Comparison of ENCODE assay signal across 9 mouse cellular contexts in genomic region chr8:107684721-107685691, GRCm38 (mm10).
DNase-seq lines count a peak whose midpoint lies in the region; ATAC-seq and TF ChIP-seq lines count a peak whose summit lies in the region.
"Had no signal": no experiment of that assay in that cellular context is flagged by ENCODE, and none has a peak within 500 bp of the region (broad histone marks: within the 10 kb centered on the region; RNA-seq: fewer than 3 reads in every experiment).

No protein-coding gene starts in this region.

- DNase-seq in CD4-positive, CD25-positive, alpha-beta regulatory T cell, adult 2 months (ENCODE audit: low read depth, low spot score) = peak; percentile 27
- peak; percentile 89 for DNase-seq in midbrain, embryonic 11.5 days (ENCODE audit: low spot score, missing footprints)
- peak; percentile 18 for DNase-seq in kidney, postnatal 0 days (ENCODE audit: low spot score)
- peak; percentile 45 for DNase-seq in lung, postnatal 0 days (ENCODE audit: low spot score)
- no peak for DNase-seq in adipocyte (ENCODE audit: low spot score)

- TF ChIP-seq CTCF in kidney, postnatal 0 days (IDR thresholded peaks at IDR 0.05; ENCODE audit: low read depth) = peak; percentile 47
- peak; percentile 69 for TF ChIP-seq CTCF in lung, postnatal 0 days (IDR thresholded peaks at IDR 0.05)

- H3K4me2 ChIP-seq in midbrain, embryonic 11.5 days = no peak overlapping the region
- no peak overlapping the region for H3K4me2 ChIP-seq in midbrain, embryonic 15.5 days
- peak overlapping the region; percentile 35 for H3K4me2 ChIP-seq in embryonic facial prominence, embryonic 12.5 days (replicated peaks)
- H3K4me2 ChIP-seq in kidney, postnatal 0 days (ENCODE audit: low read length) = no peak overlapping the region
- peak overlapping the region; percentile 6; the same call in 1 of the 2 replicates for H3K4me2 ChIP-seq in lung, postnatal 0 days (replicated peaks; ENCODE audit: low read depth, low read length)
- H3K4me2 ChIP-seq: heart, embryonic 15.5 days had no signal

- H3K36me3 ChIP-seq in midbrain, embryonic 11.5 days (ENCODE audit: control insufficient read depth, insufficient read depth, low read length) = no peaks in the 10 kb centered on the region
- H3K36me3 ChIP-seq in midbrain, embryonic 15.5 days (replicated peaks) = no peaks in the 10 kb centered on the region
- no peaks in the 10 kb centered on the region for H3K36me3 ChIP-seq in embryonic facial prominence, embryonic 12.5 days
- H3K36me3 ChIP-seq in kidney, postnatal 0 days (ENCODE audit: insufficient read depth, low read length) = no peaks in the 10 kb centered on the region
- H3K36me3 ChIP-seq in lung, postnatal 0 days (ENCODE audit: insufficient read depth, low read length) = no peaks in the 10 kb centered on the region
- H3K36me3 ChIP-seq: heart, embryonic 15.5 days had no signal

- 63% methylated on average over 29 of the region's 29 CpGs for WGBS in midbrain, embryonic 11.5 days
- 67% methylated on average over 29 of the region's 29 CpGs for WGBS in midbrain, embryonic 15.5 days
- WGBS in embryonic facial prominence, embryonic 12.5 days = 27% methylated on average over 29 of the region's 29 CpGs
- 56% methylated on average over 29 of the region's 29 CpGs for WGBS in kidney, postnatal 0 days
- WGBS in lung, postnatal 0 days = 37% methylated on average over 29 of the region's 29 CpGs

- no peaks in the 10 kb centered on the region for H3K4me1 ChIP-seq in midbrain, embryonic 11.5 days (ENCODE audit: control insufficient read depth, insufficient read depth, low read length)
- no peaks in the 10 kb centered on the region for H3K4me1 ChIP-seq in midbrain, embryonic 15.5 days
- peaks cover 9% of the 10 kb centered on the region for H3K4me1 ChIP-seq in embryonic facial prominence, embryonic 12.5 days
- no peaks in the 10 kb centered on the region for H3K4me1 ChIP-seq in kidney, postnatal 0 days (replicated peaks; ENCODE audit: insufficient read depth, low read length)
- no peaks in the 10 kb centered on the region for H3K4me1 ChIP-seq in lung, postnatal 0 days (ENCODE audit: insufficient read depth, low read depth, low read length)
- H3K4me1 ChIP-seq: heart, embryonic 15.5 days had no signal

- H3K9ac ChIP-seq in midbrain, embryonic 11.5 days (ENCODE audit: low read length) = no peak overlapping the region
- no peak overlapping the region for H3K9ac ChIP-seq in midbrain, embryonic 15.5 days
- H3K9ac ChIP-seq in embryonic facial prominence, embryonic 12.5 days = no peak overlapping the region
- no peak overlapping the region for H3K9ac ChIP-seq in kidney, postnatal 0 days (ENCODE audit: low read depth, low read length)
- no peak overlapping the region for H3K9ac ChIP-seq in lung, postnatal 0 days (replicated peaks; ENCODE audit: low read depth)
- H3K9ac ChIP-seq: heart, embryonic 15.5 days had no signal

- no peak for TF ChIP-seq EP300 in lung, postnatal 0 days (IDR thresholded peaks at IDR 0.05)

- no peaks in the 10 kb centered on the region for H3K9me3 ChIP-seq in midbrain, embryonic 11.5 days (ENCODE audit: control insufficient read depth, low read length)
- no peaks in the 10 kb centered on the region for H3K9me3 ChIP-seq in midbrain, embryonic 15.5 days
- no peaks in the 10 kb centered on the region for H3K9me3 ChIP-seq in embryonic facial prominence, embryonic 12.5 days
- no peaks in the 10 kb centered on the region for H3K9me3 ChIP-seq in kidney, postnatal 0 days (replicated peaks; ENCODE audit: low read length)
- H3K9me3 ChIP-seq in lung, postnatal 0 days (ENCODE audit: low read length) = no peaks in the 10 kb centered on the region
- H3K9me3 ChIP-seq: heart, embryonic 15.5 days had no signal

- H3K27me3 ChIP-seq in midbrain, embryonic 11.5 days (ENCODE audit: control insufficient read depth, insufficient read depth, low read length) = no peaks in the 10 kb centered on the region
- no peaks in the 10 kb centered on the region for H3K27me3 ChIP-seq in midbrain, embryonic 15.5 days (replicated peaks)
- peaks cover 17% of the 10 kb centered on the region; the same call in 1 of the 2 replicates for H3K27me3 ChIP-seq in embryonic facial prominence, embryonic 12.5 days
- no peaks in the 10 kb centered on the region for H3K27me3 ChIP-seq in kidney, postnatal 0 days (ENCODE audit: insufficient read depth, low read length)
- H3K27me3 ChIP-seq in lung, postnatal 0 days (replicated peaks; ENCODE audit: insufficient read depth, low read length) = no peaks in the 10 kb centered on the region
- H3K27me3 ChIP-seq: heart, embryonic 15.5 days had no signal

- H3K4me3 ChIP-seq in midbrain, embryonic 11.5 days (ENCODE audit: low read depth, low read length) = no peak overlapping the region
- no peak overlapping the region for H3K4me3 ChIP-seq in midbrain, embryonic 15.5 days
- 0 out of 2 replicates have a peak overlapping the region, but pooled peaks have one; percentile 10 for H3K4me3 ChIP-seq in embryonic facial prominence, embryonic 12.5 days
- H3K4me3 ChIP-seq in kidney, postnatal 0 days (replicated peaks; ENCODE audit: low read depth, low read length) = no peak overlapping the region
- H3K4me3 ChIP-seq in lung, postnatal 0 days (ENCODE audit: low read depth, low read length) = 0 out of 2 replicates have a peak overlapping the region, but pooled peaks have one; percentile 2
- H3K4me3 ChIP-seq: heart, embryonic 15.5 days had no signal

- ATAC-seq in CD4-positive, CD25-positive, alpha-beta regulatory T cell, adult 4 months = no peak
- ATAC-seq in midbrain, embryonic 11.5 days (ENCODE audit: low FRiP score) = no peak
- no peak for ATAC-seq in midbrain, embryonic 15.5 days (replicated peaks)
- 0 out of 2 replicates have a peak, but pooled peaks have one; percentile 22 for ATAC-seq in embryonic facial prominence, embryonic 12.5 days (ENCODE audit: insufficient number of reproducible peaks, insufficient read depth, low FRiP score, low TSS enrichment)
- ATAC-seq in kidney, postnatal 0 days (replicated peaks; ENCODE audit: low FRiP score, low read depth) = no peak
- ATAC-seq in lung, postnatal 0 days = no peak; the same call in 1 of the 2 replicates

- no peak overlapping the region for H3K27ac ChIP-seq in midbrain, embryonic 11.5 days (ENCODE audit: low read depth, low read length)
- no peak overlapping the region for H3K27ac ChIP-seq in midbrain, embryonic 15.5 days
- peak overlapping the region; percentile 46 for H3K27ac ChIP-seq in embryonic facial prominence, embryonic 12.5 days
- H3K27ac ChIP-seq in kidney, postnatal 0 days = no peak overlapping the region
- no peak overlapping the region for H3K27ac ChIP-seq in lung, postnatal 0 days (ENCODE audit: low read length)
- H3K27ac ChIP-seq: heart, embryonic 15.5 days had no signal

Comparison
In these comparisons a context has a peak if more than half of its experiments do, and no peak if none do; other contexts are left out.
1. H3K4me2 ChIP-seq: peak in embryonic facial prominence, embryonic 12.5 days (single experiment) and lung, postnatal 0 days (single experiment); none in midbrain, embryonic 11.5 days (single experiment), midbrain, embryonic 15.5 days (single experiment) and kidney, postnatal 0 days (single experiment).
2. H3K4me3 ChIP-seq: peak in embryonic facial prominence, embryonic 12.5 days (single experiment) and lung, postnatal 0 days (single experiment); none in midbrain, embryonic 11.5 days (single experiment), midbrain, embryonic 15.5 days (single experiment) and kidney, postnatal 0 days (single experiment).